Mouse (Mus musculus) gastrocnemius, postnatal 36 days (tissue): Measurements from ENCODE around the gene Usf2. TPM values are rescaled to one million over a fixed set of nuclear protein-coding genes. Genes with fewer than 3 reads are reported as not detected.
"Not testable (repeated sequence)": the region's sequence is repeated elsewhere in the genome, so short reads cannot be mapped to it uniquely, and the experiment has no call there.

Source experiments
- DNase-seq, 2 experiments: peaks; one replicate each; pipeline ENCODE4 v3.0.0; 2022
- intact Hi-C: fragments of 180-260 bp; cut with DNase I; formaldehyde crosslinking; loops from one replicate; pipeline ENCODE4 v1.15.1; 2025
- total RNA-seq, 2 experiments: library from RNA; stranded (reverse); gene quantifications; 2 replicates each; pipeline ENCODE4 v1.2.3; 2021

The Usf2 gene
- total RNA-seq, 2 experiments from 2014 or later = 74.5 to 80.7 TPM

DNA sequence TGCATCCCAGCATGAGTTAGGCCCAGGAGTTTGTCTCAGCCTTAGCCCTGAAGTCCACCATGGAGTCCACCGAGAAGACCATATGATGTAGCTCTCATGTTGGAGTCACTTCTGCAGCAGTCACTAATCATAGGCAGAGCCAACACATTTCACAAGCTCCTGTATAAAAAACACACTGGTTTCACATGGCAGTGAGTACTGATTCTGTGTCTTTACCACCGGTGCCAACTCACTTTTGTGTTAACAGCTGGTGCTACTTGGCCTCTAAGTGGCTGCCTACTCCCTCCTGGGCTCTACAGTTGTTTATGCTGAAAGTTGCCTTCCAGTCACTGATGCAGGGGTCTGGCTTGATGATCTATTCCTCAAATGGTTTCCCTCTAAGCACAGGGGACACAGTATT lies 32.0 kb downstream of the Usf2 start, which contains the start of gene Hamp2:
Hamp2 (minus strand) TSS at position 101 of the 400 bp plus-strand sequence.
- DNase-seq = not testable (repeated sequence)

DNA sequence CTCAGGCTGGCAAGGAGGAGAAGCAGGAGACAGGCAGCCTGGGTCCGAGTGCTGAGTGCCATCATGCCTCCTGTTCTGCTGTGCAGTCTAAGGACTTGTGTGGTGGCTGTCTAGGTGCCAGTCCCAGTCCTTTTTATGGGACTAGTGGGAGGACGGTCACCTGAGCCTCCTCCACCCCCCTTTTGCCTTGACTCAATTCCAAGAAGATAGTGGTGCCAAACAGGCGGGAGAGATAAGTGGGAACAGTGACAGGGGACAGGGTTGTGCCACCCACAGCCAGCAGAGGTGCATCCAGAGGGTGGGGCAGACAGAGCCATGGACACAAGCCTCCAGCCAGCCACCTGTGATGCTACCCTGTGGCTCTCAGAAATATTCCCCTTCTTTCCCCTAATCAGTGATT lies 32.5 kb downstream of the Usf2 start:
- no peak for DNase-seq
- intact Hi-C loops = no loop called here

More for the DNA sequence above, 32.0 kb downstream of the Usf2 start, which contains the start of gene Hamp2:
- intact Hi-C loops = not testable (repeated sequence)

DNA sequence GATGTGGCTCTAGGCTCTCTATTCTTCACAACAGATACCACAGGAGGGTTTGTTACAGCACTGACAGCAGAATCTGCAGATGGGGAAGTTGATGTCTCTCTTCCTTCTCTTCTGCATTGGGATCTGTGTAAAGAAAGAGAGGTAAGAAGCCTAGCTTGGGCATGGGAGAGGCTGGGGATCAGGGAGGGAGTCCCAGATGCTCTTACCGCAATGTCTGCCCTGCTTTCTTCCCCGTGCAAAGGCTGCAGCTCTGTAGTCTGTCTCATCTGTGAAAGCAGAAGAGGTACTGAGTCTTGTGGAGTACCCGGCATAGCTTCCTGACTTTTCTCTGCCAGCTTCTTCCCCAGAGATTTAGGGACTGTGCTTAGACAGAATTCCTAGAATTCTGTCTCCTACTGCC lies 34.1 kb downstream of the Usf2 start:
- DNase-seq = not testable (repeated sequence)
- intact Hi-C loops = loop anchor here (2.0 kb wide), 1 partner anchor 20 kb away; no protein-coding TSS in a partner anchor

DNA sequence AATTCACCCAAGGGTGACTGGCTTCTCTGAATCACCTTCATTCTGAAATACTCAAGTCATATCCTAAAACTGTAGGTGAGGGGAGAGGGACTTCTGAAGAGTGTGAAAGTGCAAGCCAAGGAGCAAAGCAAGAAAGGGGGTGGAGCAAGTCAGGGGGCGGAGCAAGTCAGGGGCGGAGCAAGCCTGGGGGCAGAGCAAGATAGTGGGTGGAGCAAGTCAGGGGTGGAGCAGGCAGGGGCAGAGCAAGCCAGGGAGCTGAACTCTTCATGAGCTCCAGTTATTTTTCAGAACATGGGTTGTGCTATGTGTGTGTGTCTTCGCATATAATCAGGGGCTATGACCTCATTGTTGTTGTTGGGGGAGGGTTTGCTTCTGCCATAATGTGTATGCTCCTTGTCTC lies 36.4 kb downstream of the Usf2 start:
- no peak for DNase-seq
- intact Hi-C loops = no loop called here

DNA sequence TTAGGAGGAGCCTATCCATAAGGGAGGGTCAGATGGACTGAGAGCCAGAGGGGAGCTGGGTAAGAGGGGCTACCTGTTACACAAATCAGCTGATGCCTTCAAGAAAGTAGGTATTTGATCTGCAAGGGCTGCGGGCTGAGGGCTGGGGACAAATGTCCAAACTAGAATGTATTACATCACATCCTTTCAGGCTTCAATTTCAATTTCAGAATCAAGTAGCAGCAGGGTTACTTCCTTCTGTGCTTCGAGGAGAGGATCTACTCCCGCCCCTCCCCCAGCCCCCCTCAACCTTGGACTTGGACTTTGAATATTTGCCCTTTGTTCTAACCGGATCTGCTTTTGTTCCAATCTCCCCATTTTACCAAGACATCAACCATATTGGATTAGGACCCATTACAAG lies 39.4 kb downstream of the Usf2 start:
- no peak for DNase-seq
- intact Hi-C loops = no loop called here

DNA sequence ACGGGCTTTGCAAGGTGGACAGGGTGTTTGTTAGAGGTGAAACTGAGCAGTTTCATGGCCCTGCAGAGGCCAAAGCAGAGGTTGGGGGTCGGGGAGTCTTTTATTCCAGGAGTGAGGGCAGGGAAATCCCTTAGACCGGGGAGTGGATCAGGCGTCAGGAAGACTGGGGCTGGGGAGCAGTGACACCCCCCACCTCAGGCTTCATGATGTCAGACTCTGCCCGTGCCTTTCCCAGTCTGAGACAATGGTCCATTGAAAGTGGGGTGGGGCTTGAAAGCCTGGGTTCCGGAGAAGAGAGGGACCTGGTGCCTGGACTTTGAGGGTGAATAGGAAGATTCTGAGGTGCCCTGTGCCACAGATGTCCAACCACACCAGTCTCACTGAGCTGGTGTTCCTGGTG lies 39.9 kb downstream of the Usf2 start:
- intact Hi-C loops = no loop called here
- no peak for DNase-seq

DNA sequence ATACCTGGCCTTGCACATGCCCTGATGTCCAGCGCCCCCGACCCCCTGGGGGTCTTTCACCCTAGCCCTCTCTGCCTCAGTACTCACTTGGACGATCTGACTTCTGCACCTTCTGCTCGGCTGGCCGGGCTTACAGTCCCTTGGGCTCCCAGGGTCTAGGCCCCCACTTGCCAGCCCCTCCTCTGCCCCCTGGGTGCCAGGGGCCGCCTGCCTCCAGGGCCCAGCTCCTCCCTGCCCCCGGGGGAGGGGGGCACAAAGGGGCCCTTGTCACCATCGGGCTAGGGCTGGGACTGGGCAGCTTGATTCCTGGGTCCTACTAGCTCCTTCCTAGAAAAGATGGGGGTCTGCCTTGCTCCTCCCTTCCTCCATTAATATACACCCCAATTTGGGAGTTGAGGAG lies 41.9 kb downstream of the Usf2 start, which contains the start of gene Mag:
Mag (minus strand) TSS at position 142 of the 400 bp plus-strand sequence.
- intact Hi-C loops = no loop called here
- DNase-seq = no peak

DNA sequence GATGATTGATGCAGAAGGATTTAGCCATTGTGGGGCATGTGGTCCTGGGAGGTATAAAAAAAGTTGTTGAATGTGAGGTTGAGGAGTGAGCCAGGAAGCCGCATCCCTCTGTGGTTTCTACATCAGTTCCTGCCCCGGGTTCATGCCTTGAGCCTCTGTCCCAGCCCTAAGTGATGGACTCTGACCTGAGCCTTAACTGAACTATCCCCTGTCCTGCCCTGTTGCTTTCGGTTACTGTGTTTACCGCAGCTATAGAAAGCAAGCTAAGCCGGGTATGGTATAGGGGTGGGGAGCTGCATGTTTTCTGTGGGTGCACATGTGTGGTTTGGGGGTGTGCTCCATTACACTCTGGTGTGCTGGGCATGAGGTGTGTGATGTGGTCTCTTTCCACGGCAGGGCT lies 46.8 kb downstream of the Usf2 start:
- no peak for DNase-seq
- intact Hi-C loops = no loop called here

DNA sequence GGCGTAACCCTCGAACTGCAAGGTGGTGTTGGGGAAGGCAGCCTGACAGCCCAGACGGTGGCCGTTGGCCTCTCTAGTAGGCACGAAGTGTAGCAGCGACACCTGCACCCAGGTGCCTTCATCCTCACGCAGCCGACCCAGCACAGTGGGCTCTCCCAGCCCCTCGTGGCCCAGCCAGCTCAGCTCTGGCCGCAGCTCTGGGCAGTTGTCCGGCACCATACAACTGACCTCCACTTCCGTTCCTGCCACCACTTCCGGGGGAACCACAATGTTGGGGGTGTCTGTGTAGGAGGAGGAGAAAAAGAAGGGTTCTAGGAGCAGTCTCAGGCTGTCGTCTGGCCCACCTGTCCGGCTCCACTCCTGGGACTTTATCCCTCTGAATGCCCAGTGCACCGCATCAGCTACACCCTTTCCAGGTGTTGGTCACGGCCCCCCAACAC lies 47.6 kb downstream of the Usf2 start:
- intact Hi-C loops = no loop called here
- DNase-seq = no peak

DNA sequence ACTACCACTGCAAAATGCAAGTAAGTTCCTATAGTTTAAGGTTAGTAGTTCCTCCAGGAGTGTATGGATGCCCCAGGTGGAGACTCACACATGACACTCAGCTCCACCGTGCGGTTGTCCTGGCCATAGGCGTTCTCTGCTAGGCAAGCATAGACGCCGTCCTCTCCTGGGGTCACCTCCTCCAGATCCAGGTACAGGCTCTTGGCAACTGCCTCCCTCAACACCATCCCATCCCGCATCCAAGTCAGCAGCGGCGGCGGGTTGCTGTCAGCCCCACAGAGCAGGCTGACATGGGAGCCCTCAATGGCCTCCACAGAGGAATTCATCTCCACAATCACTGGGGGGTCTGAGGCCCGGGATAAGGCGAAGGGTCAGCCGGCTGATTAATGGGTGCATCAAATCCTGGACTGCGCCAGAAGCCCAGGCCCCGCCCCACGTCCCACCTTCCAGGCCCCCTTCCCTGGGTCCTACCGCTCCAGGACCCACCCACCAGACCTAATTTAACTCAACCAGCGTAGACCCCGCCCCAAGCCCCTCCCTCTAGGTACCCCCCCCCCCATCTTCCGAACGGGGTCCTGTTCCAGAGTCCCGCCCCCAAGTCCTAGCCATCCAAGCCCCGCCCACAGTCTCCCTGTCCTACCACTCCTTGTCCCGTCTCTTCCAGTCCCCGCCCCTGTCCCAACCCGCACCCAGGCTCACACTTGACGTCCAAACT lies 48.2 kb downstream of the Usf2 start:
- intact Hi-C loops = no loop called here
- no peak for DNase-seq

DNA sequence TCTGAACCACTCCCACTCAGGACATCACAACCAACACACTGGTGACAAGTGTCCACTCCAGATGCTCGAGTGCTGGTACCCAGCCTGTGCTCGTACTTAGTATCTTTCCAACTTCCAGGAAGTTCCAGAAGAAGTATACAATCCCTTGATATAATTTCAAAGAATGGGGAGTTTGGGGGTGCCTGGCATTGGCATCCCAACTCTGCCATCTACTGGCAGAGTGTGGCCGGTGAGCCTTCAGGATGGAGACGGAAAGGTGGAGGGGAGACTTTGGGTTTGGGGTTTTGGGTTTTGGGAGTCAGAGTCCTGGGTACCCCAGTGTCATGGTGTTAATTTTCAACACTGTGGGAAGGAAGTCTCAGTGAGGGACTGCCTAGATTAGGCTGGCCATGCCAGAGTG lies 52.6 kb downstream of the Usf2 start:
- intact Hi-C loops = no loop called here

More for the DNA sequence above, 52.6 kb downstream of the Usf2 start:
- no peak for DNase-seq

Other genes with a start within 250 kb of the Usf2 start
- gene Atp4a, start 244.6 kb downstream of the Usf2 start, total RNA-seq = under 1 TPM; 0.27 to 0.28 TPM
- gene Tmem147, start 227.3 kb downstream of the Usf2 start, total RNA-seq = 100 to 1,000 TPM; 251 to 273 TPM
- gene Gapdhs, start 213.1 kb downstream of the Usf2 start, total RNA-seq = not detected
- 1 to 10 TPM; 1.7 to 3.9 TPM for gene Sbsn, start 205.3 kb downstream of the Usf2 start, total RNA-seq
- gene Dmkn, start 193.0 kb downstream of the Usf2 start, total RNA-seq = under 1 TPM in 1 of 2 experiments, not detected in 1; 0.56 TPM
- gene Krtdap, start 168.9 kb downstream of the Usf2 start, total RNA-seq = not detected
- gene Ffar2, start 133.0 kb downstream of the Usf2 start, total RNA-seq = under 1 TPM in 1 of 2 experiments, not detected in 1; 0.35 TPM
- not detected for gene Ffar3, start 100.6 kb downstream of the Usf2 start, total RNA-seq
- gene Ffar1, start 95.2 kb downstream of the Usf2 start, total RNA-seq = not detected
- gene Cd22, start 76.5 kb downstream of the Usf2 start, total RNA-seq = not detected
- gene Mag, start 41.9 kb downstream of the Usf2 start, total RNA-seq = 1 to 10 TPM in 1 of 2 experiments, under 1 TPM in 1; 0.41 to 1.0 TPM
- gene Hamp2, start 32.1 kb downstream of the Usf2 start, total RNA-seq = not detected
- not detected for gene Hamp, start 12.8 kb downstream of the Usf2 start, total RNA-seq
- gene Lsr, start 16.7 kb upstream of the Usf2 start, total RNA-seq = under 1 TPM in 1 of 2 experiments, not detected in 1; 0.49 TPM
- not detected for gene Fam187b, start 17.0 kb upstream of the Usf2 start, total RNA-seq
- 10 to 100 TPM in 1 of 2 experiments, 1 to 10 TPM in 1; 9.6 to 11.3 TPM for gene Fxyd5, start 85.7 kb upstream of the Usf2 start, total RNA-seq
- 1 to 10 TPM; 1.7 to 1.8 TPM for gene Fxyd7, start 94.7 kb upstream of the Usf2 start, total RNA-seq
- gene Fxyd1, start 100.4 kb upstream of the Usf2 start, total RNA-seq = 1,000 to 10,000 TPM in 1 of 2 experiments, 100 to 1,000 TPM in 1; 991 to 1,156 TPM
- gene Lgi4, start 102.5 kb upstream of the Usf2 start, total RNA-seq = 1 to 10 TPM; 2.5 to 4.4 TPM
- under 1 TPM; 0.77 to 0.96 TPM for gene Fxyd3, start 119.9 kb upstream of the Usf2 start, total RNA-seq
- 10 to 100 TPM; 14.1 to 15.9 TPM for gene Hpn, start 158.5 kb upstream of the Usf2 start, total RNA-seq
- gene Scn1b, start 170.2 kb upstream of the Usf2 start, total RNA-seq = 100 to 1,000 TPM; 835 to 915 TPM
- 10 to 100 TPM; 36.2 to 45.2 TPM for gene Gramd1a, start 199.1 kb upstream of the Usf2 start, total RNA-seq